Mouse (Mus musculus): Measurements from ENCODE around the gene Myo1c.
A peak's percentile ranks its signal among the peaks of the same experiment; 100 is the strongest.

Gene Myo1c

GRCm38 (mm10) chr11:75649155-75649561, 1.1 kb upstream of the Myo1c start:
- no peak for DNase-seq (ENCODE audit: low read depth, low spot score)

DNA sequence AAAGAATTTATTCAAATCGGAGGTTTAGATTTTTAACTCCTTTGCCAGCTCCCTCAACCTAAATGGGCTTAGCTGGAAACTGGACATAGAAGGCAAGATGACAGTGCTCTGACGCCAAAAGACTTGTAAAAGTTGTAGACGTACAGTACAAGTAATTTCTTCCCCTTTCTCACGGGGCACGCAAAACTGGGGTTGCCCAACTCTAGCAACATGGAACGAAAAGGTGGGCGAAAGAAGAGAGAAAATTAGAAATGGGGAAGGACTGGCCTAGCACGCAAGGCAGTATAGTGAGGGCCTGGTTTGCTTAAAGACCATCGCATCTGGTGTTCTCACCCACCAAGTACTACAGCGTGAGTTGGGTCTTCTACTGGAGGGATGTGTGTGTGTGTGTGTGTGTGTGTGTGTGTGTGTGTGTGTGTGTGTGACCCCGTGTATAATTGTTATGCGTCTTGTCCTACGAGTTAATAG, 688 bp downstream of the Myo1c start:
- no peak for DNase-seq (ENCODE audit: low read depth, low spot score)

DNA sequence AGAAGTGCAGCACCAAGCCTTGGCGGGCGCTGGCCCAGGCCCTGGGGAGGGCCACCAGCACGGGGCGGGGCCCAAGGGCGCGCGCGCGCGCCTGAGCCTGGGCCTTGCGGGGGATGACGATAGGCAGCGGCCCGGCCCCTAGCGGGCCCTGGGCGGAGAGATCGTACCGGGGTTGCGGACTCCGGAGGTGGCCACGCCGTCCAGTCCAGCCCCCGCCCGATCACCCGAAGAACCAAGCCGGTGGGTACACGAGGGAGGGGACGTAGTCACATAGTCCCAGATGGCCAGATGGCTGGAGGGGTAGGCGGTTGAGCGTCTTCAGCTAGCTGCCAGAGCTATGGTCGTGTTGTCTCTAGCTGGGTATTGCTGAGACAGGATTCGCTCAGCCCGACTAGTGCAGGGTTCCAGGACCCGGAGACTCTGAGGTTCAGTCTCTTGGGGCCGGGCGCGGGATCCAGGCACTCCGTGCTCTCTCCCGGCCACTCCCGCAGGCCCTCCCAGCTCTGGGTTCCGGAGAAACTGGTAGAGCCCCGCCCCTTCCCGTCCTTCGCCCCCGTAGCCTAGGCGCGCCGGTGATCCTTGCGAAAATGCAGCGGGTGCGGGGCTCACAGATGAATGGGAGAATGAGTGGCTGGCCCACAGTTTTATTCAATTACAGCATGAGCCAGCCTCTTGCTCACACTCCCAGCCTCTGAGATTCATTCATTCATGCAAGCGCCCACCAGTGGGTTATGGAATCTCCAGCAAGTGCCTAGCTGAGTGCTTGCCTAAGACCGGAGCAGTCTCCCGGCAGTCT, 1.3 kb downstream of the Myo1c start:
- DNase-seq (ENCODE audit: low read depth, low spot score) = no peak

DNA sequence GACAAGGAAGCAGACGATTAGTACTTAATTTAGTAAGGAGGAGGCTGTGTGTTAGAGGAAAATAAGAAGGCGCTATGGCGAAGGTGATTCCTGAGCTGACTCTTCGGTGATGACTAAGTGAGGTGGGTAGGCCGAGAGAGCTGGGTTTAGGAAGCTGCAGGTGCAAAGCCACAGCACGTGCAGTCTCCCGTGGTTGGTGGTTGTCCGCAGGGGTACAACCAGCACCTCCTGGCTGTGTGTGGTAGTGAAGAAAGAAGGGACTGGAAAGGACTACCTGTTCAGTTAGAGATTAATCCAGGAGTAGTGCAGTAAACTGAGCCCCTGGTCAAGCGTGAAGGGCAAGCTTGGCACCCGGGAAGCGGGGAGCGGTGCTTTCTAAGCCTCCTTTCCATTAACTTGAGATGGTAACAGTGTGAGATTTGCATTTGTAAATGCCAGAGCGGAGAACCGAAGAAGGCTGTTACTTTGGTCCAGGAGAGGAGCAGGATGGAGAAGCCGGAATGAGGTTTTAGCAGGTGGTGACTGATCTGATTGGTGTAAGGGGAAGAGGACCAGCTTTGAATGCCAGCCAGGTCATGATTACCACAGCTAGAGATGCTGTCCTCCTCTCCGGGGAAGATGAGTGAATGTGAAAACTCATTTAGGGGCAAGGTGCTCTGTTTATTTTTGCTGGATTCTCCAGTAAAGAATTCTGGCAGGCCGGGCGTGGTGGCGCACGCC, 2.1 kb downstream of the Myo1c start:
- no peak for DNase-seq (ENCODE audit: low read depth, low spot score)

GRCm38 (mm10) chr11:75652942-75653684, 2.8 kb downstream of the Myo1c start:
- DNase-seq (ENCODE audit: low read depth, low spot score) = no peak

GRCm38 (mm10) chr11:75653781-75654470, 3.6 kb downstream of the Myo1c start:
- DNase-seq (ENCODE audit: low read depth, low spot score) = peak; percentile 89

- DNase-seq (ENCODE audit: low read depth, low spot score) = no peak
These were observed 4.4 kb downstream of the Myo1c start for GRCm38 (mm10) chr11:75654471-75655390.

DNA sequence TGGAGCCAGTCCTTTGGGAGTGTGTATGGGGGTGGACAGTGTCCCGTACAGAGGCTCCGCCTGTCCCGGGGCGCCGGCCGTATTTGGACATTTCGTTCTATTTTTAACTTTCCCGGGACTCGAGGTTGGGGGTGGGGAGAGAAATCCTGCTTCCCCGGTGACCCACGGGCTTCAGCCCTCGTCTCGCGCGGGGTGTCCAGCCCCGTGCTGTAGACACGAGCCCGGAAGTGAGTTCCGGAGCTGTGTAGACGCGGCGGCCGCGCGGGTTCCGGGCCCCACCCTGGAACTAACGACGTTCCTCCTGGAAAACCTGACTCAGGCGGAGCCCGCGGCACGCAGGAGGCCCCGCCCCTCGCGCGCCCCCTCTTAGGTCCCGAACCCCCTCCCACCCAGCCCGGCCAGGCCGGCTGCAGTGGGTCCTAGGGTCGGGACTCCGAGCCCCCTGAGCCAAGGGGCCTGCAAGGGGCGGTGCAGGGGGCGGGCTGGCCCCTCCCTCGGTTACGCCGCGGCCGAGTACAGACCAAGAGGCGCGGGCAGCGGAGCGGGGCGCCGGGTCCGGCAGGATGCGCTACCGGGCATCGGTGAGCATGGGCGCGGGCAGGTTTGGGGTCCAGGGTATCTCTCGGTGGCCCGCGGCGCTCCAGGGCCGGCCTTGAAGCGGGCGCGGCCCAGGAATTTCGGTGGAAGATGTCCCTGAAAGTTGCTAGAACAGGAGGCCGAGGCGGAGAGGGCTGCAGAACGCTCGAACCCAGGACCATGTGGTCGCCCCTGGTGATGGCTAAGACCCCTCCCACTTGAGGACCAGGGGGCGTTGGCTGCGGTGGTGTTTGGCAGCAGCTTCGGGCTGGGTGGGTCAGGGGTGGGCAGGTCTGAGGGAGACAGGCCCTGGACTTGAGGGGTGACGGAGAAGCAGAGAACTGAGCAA, 5.6 kb downstream of the Myo1c start:
- DNase-seq (ENCODE audit: low read depth, low spot score) = peak; percentile 51

GRCm38 (mm10) chr11:75656621-75657590, 6.6 kb downstream of the Myo1c start:
- DNase-seq (ENCODE audit: low read depth, low spot score) = no peak

DNA sequence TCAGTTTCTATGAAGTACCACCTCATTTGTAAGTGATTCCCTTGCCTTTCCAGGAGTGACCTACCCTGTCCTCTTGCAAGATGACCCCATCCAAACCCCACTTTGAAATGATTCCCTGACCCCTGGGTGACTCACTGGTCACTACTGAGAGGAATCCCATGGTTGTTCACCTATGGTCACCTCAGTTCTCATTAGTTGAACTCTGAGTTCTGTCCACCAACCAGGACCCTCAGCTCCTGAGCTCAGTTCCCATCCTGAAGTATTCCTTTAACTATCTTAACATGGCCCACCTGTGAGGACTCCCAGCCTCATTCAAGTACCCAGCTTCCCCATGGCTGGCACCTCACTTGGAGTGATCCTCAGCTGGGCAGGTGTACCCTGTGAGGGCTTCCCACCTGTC, 7.5 kb downstream of the Myo1c start:
- no peak for DNase-seq (ENCODE audit: low read depth, low spot score)

DNA sequence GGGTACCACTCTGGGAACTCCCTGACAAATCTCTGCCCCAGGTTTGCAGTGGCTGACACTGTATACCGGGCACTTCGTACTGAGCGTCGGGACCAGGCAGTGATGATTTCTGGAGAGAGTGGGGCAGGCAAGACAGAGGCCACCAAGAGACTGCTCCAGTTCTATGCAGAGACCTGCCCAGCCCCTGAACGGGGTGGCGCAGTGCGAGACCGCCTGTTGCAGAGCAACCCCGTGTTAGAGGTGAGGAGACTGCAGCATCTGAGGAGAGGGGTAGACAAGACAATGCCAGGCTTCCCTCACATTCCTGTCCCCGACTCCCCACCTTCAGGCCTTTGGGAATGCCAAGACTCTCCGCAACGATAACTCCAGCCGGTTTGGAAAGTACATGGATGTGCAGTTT, 8.0 kb downstream of the Myo1c start:
- DNase-seq (ENCODE audit: low read depth, low spot score) = no peak

DNA sequence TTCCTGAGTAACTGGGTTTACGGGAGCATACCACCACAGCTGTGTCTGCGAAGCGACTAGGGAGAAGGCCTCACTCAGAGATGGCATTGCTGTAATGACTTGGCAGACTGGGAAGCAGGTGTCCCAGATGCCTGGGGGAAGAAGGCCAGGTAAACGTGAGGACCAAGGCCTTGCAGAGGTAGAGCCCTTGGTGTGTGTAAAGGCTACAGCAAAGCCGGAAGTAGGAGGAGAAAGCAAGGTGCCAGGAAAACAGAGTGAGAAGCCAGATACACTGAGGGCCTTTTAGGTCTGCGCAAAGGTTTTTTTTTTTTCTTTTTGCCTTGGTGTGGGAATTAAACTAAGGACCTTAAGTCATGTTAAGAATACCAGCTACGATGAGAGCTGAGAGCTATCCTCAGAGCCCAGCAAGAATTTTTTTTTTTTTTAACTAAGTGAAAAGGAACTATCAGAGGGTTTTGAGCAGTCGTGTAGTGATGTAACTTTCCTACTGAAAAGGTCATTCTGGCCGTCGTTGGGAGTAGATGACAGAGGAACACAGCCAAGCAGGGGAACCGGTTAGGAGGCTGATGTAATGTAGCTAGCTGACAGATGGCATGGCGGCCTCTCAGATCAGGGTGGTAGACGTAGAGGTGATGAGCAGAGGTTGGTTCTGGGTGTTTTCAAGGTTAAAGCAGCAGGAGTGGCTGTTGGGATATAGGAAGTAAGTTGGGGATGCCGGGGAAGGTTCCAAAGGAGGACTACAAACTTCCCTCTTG, 8.9 kb downstream of the Myo1c start:
- DNase-seq (ENCODE audit: low read depth, low spot score) = no peak

DNA sequence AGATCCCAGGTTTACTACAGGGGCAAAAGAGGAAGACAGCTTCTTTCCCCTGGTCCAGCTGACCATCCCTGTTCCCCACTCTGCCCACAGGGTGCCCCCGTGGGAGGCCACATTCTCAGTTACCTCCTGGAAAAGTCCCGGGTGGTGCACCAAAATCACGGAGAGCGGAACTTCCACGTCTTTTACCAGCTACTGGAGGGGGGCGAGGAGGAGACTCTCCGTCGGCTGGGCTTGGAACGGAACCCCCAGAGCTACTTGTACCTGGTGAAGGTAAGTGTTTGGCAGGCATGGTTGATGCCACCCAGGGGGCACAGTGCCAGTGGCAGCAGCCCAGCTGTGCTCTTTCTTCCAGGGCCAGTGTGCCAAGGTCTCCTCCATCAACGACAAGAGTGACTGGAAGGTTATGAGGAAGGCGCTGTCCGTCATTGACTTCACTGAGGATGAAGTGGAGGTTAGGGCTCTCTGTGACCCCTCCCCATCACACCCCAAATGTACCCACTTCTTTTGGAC, 9.8 kb downstream of the Myo1c start:
- no peak for DNase-seq (ENCODE audit: low read depth, low spot score)

DNA sequence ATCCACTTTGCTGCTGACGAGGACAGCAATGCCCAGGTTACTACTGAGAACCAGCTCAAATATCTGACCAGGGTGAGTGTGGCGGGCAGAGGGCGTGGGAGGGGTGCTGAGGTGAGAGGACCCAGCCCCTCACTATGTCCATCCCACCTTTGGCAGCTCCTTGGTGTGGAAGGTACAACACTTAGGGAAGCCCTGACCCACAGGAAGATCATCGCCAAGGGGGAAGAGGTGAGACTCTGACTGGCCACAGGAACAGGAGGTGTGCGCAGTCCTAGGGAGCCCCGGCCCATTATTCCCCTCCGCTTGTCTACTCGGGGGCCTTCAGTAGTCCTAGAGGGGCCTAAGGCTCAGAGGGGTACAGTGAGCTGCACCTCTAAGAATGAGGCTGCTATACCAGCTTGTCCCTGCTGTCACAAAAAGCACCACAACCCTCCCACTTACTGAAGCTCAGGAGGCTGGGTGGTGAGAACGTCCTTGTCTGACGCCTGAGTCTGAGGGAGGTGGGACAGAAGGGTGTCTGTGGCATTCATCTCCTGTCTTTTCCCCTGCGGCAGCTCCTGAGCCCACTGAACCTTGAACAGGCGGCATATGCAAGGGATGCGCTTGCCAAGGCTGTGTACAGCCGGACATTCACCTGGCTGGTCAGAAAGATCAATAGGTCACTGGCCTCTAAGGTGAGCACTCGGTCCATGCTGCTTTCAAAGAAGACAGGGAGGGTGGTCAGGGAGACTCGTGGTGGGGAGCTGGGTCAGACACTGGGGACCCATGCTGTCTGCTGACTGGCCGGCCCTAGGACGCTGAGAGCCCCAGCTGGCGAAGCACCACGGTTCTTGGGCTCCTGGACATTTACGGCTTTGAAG, 10.9 kb downstream of the Myo1c start:
- DNase-seq (ENCODE audit: low read depth, low spot score) = no peak

- no peak for DNase-seq (ENCODE audit: low read depth, low spot score)
These were observed 11.8 kb downstream of the Myo1c start for GRCm38 (mm10) chr11:75662131-75662530.

DNA sequence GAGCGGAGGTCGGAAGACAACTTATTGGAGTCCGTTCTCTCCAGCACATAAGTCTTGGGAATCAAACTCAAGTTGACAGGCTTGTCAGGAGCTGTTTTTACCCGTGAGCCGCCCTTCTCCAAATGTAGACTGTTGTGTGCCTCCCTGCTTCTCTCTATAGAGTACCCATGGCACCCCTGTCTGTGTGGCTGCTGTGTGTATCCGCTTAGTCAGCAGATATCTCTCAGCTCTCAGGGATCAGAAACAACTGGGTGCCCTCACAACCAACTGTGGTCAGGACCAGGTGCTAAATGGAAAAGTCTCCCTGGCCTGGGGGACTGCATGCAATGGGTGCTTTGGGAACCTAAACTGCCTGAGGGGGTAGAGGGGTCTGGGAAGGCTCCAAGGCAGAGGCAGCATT, 16.0 kb downstream of the Myo1c start:
- no peak for DNase-seq (ENCODE audit: low read depth, low spot score)

Measured in mesoderm, embryonic 11.5 days (tissue).